ENCODE assay signal across 10 mouse cellular contexts in genomic region chr1:106602536-106602935, GRCm38 (mm10).
DNase-seq lines count a peak whose midpoint lies in the region; ATAC-seq lines count a peak whose summit lies in the region.
"Had no signal": no experiment of that assay in that cellular context is flagged by ENCODE, and none has a peak within 500 bp of the region (broad histone marks: within the 10 kb centered on the region; RNA-seq: fewer than 3 reads in every experiment).

No protein-coding gene starts in this region.

- H3K4me2 ChIP-seq in kidney, embryonic 16.5 days (replicated peaks; ENCODE audit: low read depth, low read length), result peak overlapping the region; percentile 11; the same call in 1 of the 2 replicates
- no peak overlapping the region for H3K4me2 ChIP-seq in hindbrain, embryonic 15.5 days
- H3K4me2 ChIP-seq in midbrain, embryonic 14.5 days (ENCODE audit: low read length), result no peak overlapping the region
- H3K4me2 ChIP-seq in intestine, embryonic 15.5 days (replicated peaks), result no peak overlapping the region
- H3K4me2 ChIP-seq: liver, embryonic 15.5 days had no signal

- no peaks in the 10 kb centered on the region for H3K36me3 ChIP-seq in kidney, embryonic 16.5 days (ENCODE audit: insufficient read depth, low read length)
- H3K36me3 ChIP-seq in hindbrain, embryonic 15.5 days, result no peaks in the 10 kb centered on the region
- H3K36me3 ChIP-seq in midbrain, embryonic 14.5 days (ENCODE audit: control insufficient read depth, insufficient read depth, low read length), result no peaks in the 10 kb centered on the region
- no peaks in the 10 kb centered on the region for H3K36me3 ChIP-seq in intestine, embryonic 15.5 days
- H3K36me3 ChIP-seq: liver, embryonic 15.5 days had no signal

- H3K9me3 ChIP-seq in kidney, embryonic 16.5 days (ENCODE audit: low read length), result no peaks in the 10 kb centered on the region
- H3K9me3 ChIP-seq in hindbrain, embryonic 15.5 days, result no peaks in the 10 kb centered on the region
- H3K9me3 ChIP-seq in midbrain, embryonic 14.5 days (ENCODE audit: control insufficient read depth, low read length), result no peaks in the 10 kb centered on the region
- H3K9me3 ChIP-seq in intestine, embryonic 15.5 days, result no peaks in the 10 kb centered on the region
- H3K9me3 ChIP-seq: liver, embryonic 15.5 days had no signal

- 0 out of 2 replicates have a peak overlapping the region, but pooled peaks have one; percentile 11 for H3K9ac ChIP-seq in kidney, embryonic 16.5 days (replicated peaks; ENCODE audit: low read length)
- no peak overlapping the region for H3K9ac ChIP-seq in hindbrain, embryonic 15.5 days
- no peak overlapping the region for H3K9ac ChIP-seq in midbrain, embryonic 14.5 days (replicated peaks; ENCODE audit: low read length)
- no peak overlapping the region for H3K9ac ChIP-seq in intestine, embryonic 15.5 days
- H3K9ac ChIP-seq: liver, embryonic 15.5 days had no signal

- H3K27ac ChIP-seq in kidney, embryonic 16.5 days (ENCODE audit: low read length), result peak overlapping the region; percentile 52
- peak overlapping the region; percentile 58 for H3K27ac ChIP-seq in hindbrain, embryonic 15.5 days (replicated peaks)
- H3K27ac ChIP-seq in midbrain, embryonic 14.5 days (replicated peaks; ENCODE audit: low read depth, low read length), result peak overlapping the region; percentile 49; the same call in 1 of the 2 replicates
- H3K27ac ChIP-seq in intestine, embryonic 15.5 days, result no peak overlapping the region
- H3K27ac ChIP-seq: liver, embryonic 15.5 days had no signal

- peaks cover 38% of the 10 kb centered on the region for H3K4me1 ChIP-seq in kidney, embryonic 16.5 days (ENCODE audit: insufficient read depth, low read length)
- H3K4me1 ChIP-seq in hindbrain, embryonic 15.5 days (replicated peaks), result peaks cover 18% of the 10 kb centered on the region
- peaks cover 12% of the 10 kb centered on the region for H3K4me1 ChIP-seq in midbrain, embryonic 14.5 days (ENCODE audit: control insufficient read depth, insufficient read depth, low read length)
- H3K4me1 ChIP-seq in intestine, embryonic 15.5 days (replicated peaks), result peaks cover 12% of the 10 kb centered on the region
- H3K4me1 ChIP-seq: liver, embryonic 15.5 days had no signal

- 9% methylated on average over 5 of the region's 5 CpGs for WGBS in kidney, embryonic 16.5 days
- 51% methylated on average over 5 of the region's 5 CpGs for WGBS in hindbrain, embryonic 15.5 days
- 62% methylated on average over 5 of the region's 5 CpGs for WGBS in midbrain, embryonic 14.5 days
- WGBS in intestine, embryonic 15.5 days, result 44% methylated on average over 5 of the region's 5 CpGs

- no peak for DNase-seq in cerebellum, adult 9-10 months
- no peak for DNase-seq in kidney, adult 8-10 months
- no peak for DNase-seq in midbrain, embryonic 14.5 days
- no peak for DNase-seq in yolk sac, embryonic 10.5 days (ENCODE audit: low spot score)
- DNase-seq: gastrocnemius, postnatal 10 days had no signal

- ATAC-seq in cerebellum, adult (ENCODE audit: insufficient number of reproducible peaks, low FRiP score, low TSS enrichment), result peak; percentile 32; the same call in 1 of the 2 replicates
- no peak; the same call in 1 of the 2 replicates for ATAC-seq in kidney, embryonic 16.5 days (ENCODE audit: low FRiP score, low TSS enrichment)
- ATAC-seq in hindbrain, embryonic 15.5 days (ENCODE audit: low FRiP score, low read depth), result peak; percentile 19; the same call in 1 of the 2 replicates
- no peak for ATAC-seq in midbrain, embryonic 14.5 days (ENCODE audit: low FRiP score, low TSS enrichment)
- ATAC-seq in intestine, embryonic 15.5 days, result no peak

- H3K27me3 ChIP-seq in kidney, embryonic 16.5 days (ENCODE audit: insufficient read depth, low read length), result no peaks in the 10 kb centered on the region
- H3K27me3 ChIP-seq in hindbrain, embryonic 15.5 days, result no peaks in the 10 kb centered on the region
- H3K27me3 ChIP-seq in midbrain, embryonic 14.5 days (ENCODE audit: control insufficient read depth, insufficient read depth, low read length), result no peaks in the 10 kb centered on the region
- H3K27me3 ChIP-seq in intestine, embryonic 15.5 days (replicated peaks), result no peaks in the 10 kb centered on the region
- H3K27me3 ChIP-seq: liver, embryonic 15.5 days had no signal

- no peak overlapping the region for H3K4me3 ChIP-seq in kidney, embryonic 16.5 days (ENCODE audit: low read length)
- H3K4me3 ChIP-seq in hindbrain, embryonic 15.5 days, result no peak overlapping the region
- H3K4me3 ChIP-seq in midbrain, embryonic 14.5 days (replicated peaks; ENCODE audit: low read depth, low read length), result no peak overlapping the region
- no peak overlapping the region for H3K4me3 ChIP-seq in intestine, embryonic 15.5 days (replicated peaks)
- H3K4me3 ChIP-seq: liver, embryonic 15.5 days had no signal

Comparison
In these comparisons a context has a peak if more than half of its experiments do, and no peak if none do; other contexts are left out.
1. ATAC-seq: peak in cerebellum, adult (single experiment) and hindbrain, embryonic 15.5 days (single experiment); none in kidney, embryonic 16.5 days (single experiment), midbrain, embryonic 14.5 days (single experiment) and intestine, embryonic 15.5 days (single experiment).